Mouse (Mus musculus) stomach, embryonic 14.5 days (tissue): ENCODE results near the gene 2410131K14Rik. TPM values are rescaled to one million over a fixed set of nuclear protein-coding genes. Genes with fewer than 3 reads are reported as not detected.

Experiments
- ATAC-seq: fragments of 200-750 bp; cut with Nextera tagmentation; 2 replicates; pipeline ENCODE4 v1.8.0; 2017; ENCODE audit warnings: low read depth, moderate TSS enrichment; ENCODE audit not compliant: insufficient number of reproducible peaks, insufficient read depth, low FRiP score
- H3K27ac ChIP-seq: fragments of 300-500 bp; sonication (generic); 2 replicates; pipeline ENCODE4 v1.5.1; 2014; ENCODE audit warnings: mild to moderate bottlenecking, low read length, moderate library complexity, mixed read lengths
- H3K27me3 ChIP-seq: fragments of 300-500 bp; sonication (generic); 2 replicates; pipeline ENCODE4 v1.6.1; 2014; ENCODE audit warnings: low read length, control low read depth, mixed read lengths; ENCODE audit not compliant: control insufficient read depth, insufficient read depth
- H3K36me3 ChIP-seq: fragments of 300-500 bp; sonication (generic); 2 replicates; pipeline ENCODE4 v1.6.1; 2014; ENCODE audit warnings: mild to moderate bottlenecking, control low read depth, low read length, moderate library complexity, mixed read lengths; ENCODE audit not compliant: control insufficient read depth, insufficient read depth
- H3K4me1 ChIP-seq: fragments of 300-500 bp; sonication (generic); 2 replicates; pipeline ENCODE4 v1.6.1; 2014; ENCODE audit warnings: low read length, control low read depth, mixed read lengths; ENCODE audit not compliant: control insufficient read depth, insufficient read depth
- H3K4me2 ChIP-seq: fragments of 300-500 bp; sonication (generic); replicated peaks from 2 replicates; pipeline ENCODE4 v1.6.1; 2014; ENCODE audit warnings: low read depth, low read length, control low read depth
- H3K4me3 ChIP-seq: fragments of 300-500 bp; sonication (generic); 2 replicates; pipeline ENCODE4 v1.5.1; 2014; ENCODE audit warnings: low read depth, low read length, control low read depth
- H3K9ac ChIP-seq: fragments of 300-500 bp; sonication (generic); replicated peaks from 2 replicates; pipeline ENCODE4 v1.6.1; 2014; ENCODE audit warnings: low read depth, mild to moderate bottlenecking, control low read depth, low read length, moderate library complexity, mixed read lengths
- H3K9me3 ChIP-seq: fragments of 300-500 bp; sonication (generic); 2 replicates; pipeline ENCODE4 v1.6.1; 2016; ENCODE audit warnings: low read depth, low read length, control low read depth; ENCODE audit not compliant: control insufficient read depth
- WGBS: fragments of 180-500 bp; shearing (Covaris S2); extraction: QIAGEN DNeasy Blood & Tissue Kit; methylation state at CpG from one replicate; pipeline ENCODE4 v1.1.7; 2014; 5-methylcytosine and 5-hydroxymethylcytosine counted together
- polyA plus RNA-seq: library from polyadenylated mRNA; unstranded; fragments of >200 nt; fragmentation: Nextera tagmentation; extraction: Ambion mirVana; gene quantifications from 2 replicates; pipeline ENCODE4 v1.2.1, GENCODE M21; 2014

Gene 2410131K14Rik
- polyA plus RNA-seq, 1 experiment from 2014 or later, result 7.8 TPM

DNA sequence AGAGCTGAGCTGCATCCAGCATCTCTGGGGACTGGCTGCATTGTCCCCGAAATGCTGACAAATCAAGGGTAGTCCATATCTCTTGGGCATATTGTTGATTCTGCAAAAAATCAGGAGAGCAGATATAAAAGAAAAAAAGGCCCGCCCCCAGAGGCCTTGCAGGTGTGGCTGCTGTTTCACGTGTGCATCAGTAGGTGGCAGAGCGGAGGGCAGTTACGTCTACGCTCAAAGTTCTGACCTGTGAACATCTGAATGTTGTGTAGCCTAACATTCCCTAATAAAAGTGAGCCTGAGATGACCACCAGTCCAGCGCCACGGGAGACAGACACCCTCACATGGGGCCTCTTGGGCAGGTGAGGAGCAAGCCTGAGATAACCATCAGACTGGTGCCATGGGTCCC lies 21.3 kb downstream of the 2410131K14Rik start:
- no peaks in the 10 kb centered on the region for H3K9me3 ChIP-seq
- no peak for ATAC-seq
- 0 out of 2 replicates have a peak, but pooled peaks cover 3% of the 10 kb centered on the region for H3K27me3 ChIP-seq
- H3K4me1 ChIP-seq, result peaks cover 3% of the 10 kb centered on the region; the same call in 1 of the 2 replicates
- no peak overlapping the region for H3K27ac ChIP-seq
- 36% methylated on average over 8 of the region's 8 CpGs for WGBS
- no peak overlapping the region for H3K9ac ChIP-seq
- peaks cover 5% of the 10 kb centered on the region for H3K36me3 ChIP-seq
- H3K4me3 ChIP-seq, result no peak overlapping the region
- no peak overlapping the region for H3K4me2 ChIP-seq

DNA sequence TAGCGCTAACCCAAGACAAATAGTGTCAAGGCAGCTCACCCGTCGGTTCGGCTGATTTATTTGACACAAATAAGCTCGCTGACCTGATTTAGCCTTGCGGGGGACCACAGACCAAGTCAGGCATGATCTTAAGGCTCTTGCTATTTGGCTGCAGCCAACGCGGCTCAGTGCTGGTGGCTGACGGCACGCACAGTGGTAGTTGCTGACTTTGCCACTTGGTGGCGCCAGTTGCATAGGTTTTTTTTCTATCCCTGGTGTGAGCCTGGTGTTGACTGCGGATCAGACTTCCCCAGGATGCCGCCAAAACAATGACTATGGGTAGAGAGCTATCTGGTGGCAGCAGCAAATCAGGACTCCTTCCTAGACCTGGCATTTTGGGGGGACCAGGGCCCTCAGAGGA lies 24.0 kb downstream of the 2410131K14Rik start:
- Histone ChIP-seq H3K27me3 (0 out of 2 replicates have a peak, but pooled peaks cover 8% of the 10 kb centered on the region), H3K9ac (no peak overlapping the region), H3K4me3 (no peak overlapping the region), H3K27ac (no peak overlapping the region), H3K4me1 (peaks cover 3% of the 10 kb centered on the region; the same call in 1 of the 2 replicates), H3K36me3 (no peaks in the 10 kb centered on the region), H3K9me3 (no peaks in the 10 kb centered on the region), H3K4me2 (0 out of 2 replicates have a peak overlapping the region, but pooled peaks have one; percentile 20)
- ATAC-seq, result peak; percentile 68; the same call in 1 of the 2 replicates
- WGBS, result under 1% methylated on average over 13 of the region's 13 CpGs

DNA sequence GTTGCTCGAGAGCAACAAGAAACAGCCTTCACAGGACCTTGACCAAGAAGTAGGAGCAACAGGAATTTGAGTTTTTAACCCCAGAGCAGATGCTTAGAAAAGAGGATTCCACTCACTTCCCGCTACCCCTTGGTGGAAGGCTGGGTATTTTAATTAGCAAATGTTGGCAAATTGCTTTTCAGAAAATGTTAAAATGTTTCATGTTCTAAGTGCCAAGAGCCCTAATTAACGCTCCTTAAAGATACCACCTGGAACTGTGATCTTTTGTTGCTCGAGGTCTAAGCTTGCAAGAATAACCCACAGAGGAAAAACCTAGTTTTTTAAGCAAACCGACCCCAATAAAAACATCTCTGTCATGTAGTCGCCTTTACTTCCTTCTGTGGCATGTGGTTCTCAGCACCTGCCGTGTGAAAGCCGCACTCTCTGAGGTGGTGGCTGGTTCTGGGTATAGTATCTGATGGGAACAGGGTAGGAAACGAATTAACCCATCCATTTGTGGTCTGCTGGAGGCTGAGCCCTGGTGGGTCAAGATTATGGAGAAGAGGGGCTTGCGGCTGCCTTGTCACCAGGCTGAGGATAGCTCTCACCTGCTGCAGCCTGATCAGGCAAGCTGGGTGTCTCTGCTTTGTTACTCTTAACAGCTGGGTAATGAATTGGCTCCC lies 26.6 kb downstream of the 2410131K14Rik start:
- Histone ChIP-seq H3K27ac (no peak overlapping the region), H3K27me3 (0 out of 2 replicates have a peak, but pooled peaks cover 8% of the 10 kb centered on the region), H3K4me1 (peaks cover 5% of the 10 kb centered on the region; the same call in 1 of the 2 replicates), H3K9me3 (no peaks in the 10 kb centered on the region), H3K36me3 (no peaks in the 10 kb centered on the region), H3K4me2 (no peak overlapping the region), H3K4me3 (no peak overlapping the region), H3K9ac (no peak overlapping the region)
- no peak for ATAC-seq
- 66% methylated on average over 10 of the region's 10 CpGs for WGBS

DNA sequence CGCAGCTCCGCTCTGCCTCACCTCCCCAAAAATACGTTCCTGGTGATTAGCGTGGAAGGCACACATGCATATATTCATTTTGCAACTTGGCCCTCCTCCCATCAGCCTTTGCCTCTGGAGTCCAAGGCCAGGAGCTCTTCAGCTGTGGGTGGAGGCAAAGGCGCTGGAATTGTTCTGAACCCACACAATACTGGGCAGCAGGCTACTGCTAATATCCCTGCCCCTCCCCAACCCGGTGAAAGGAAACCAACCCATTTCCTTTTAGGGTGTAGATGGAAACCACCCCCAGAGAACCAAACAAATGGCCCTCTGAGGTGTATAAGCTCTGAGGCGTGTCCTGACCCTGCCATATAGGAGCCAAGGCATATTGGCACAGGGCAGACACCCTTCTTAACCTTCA lies 28.4 kb downstream of the 2410131K14Rik start:
- WGBS, result 78% methylated on average over 7 of the region's 7 CpGs
- Histone ChIP-seq H3K4me1 (peaks cover 5% of the 10 kb centered on the region; the same call in 1 of the 2 replicates), H3K9ac (no peak overlapping the region), H3K4me3 (no peak overlapping the region), H3K36me3 (no peaks in the 10 kb centered on the region), H3K4me2 (no peak overlapping the region), H3K27ac (no peak overlapping the region), H3K9me3 (no peaks in the 10 kb centered on the region), H3K27me3 (0 out of 2 replicates have a peak, but pooled peaks cover 8% of the 10 kb centered on the region)
- ATAC-seq, result no peak

DNA sequence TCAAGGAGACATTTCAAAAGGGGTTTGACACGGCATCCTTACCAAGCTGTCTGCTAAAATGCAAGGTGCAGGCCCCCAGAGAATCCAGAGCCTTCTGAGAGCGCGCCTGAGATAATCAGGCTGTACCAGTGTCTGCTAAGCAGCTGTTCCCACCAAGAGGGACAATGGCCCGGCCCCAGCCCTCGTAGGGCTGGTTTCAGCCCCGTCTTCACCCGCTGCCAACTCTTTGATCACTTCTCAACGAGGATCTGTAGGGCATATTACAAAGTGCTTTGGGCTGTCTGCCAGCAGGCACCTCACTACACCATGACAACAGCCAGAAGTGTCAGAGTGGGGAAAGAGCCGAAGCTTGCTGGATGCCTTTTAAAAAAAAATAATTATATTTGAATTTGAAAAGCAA lies 29.5 kb downstream of the 2410131K14Rik start:
- Histone ChIP-seq H3K4me1 (peaks cover 2% of the 10 kb centered on the region; the same call in 1 of the 2 replicates), H3K4me2 (no peak overlapping the region), H3K4me3 (no peak overlapping the region), H3K27me3 (0 out of 2 replicates have a peak, but pooled peaks cover 6% of the 10 kb centered on the region), H3K9me3 (no peaks in the 10 kb centered on the region), H3K27ac (no peak overlapping the region), H3K36me3 (no peaks in the 10 kb centered on the region), H3K9ac (no peak overlapping the region)
- WGBS, result 34% methylated on average over 9 of the region's 9 CpGs
- no peak for ATAC-seq

DNA sequence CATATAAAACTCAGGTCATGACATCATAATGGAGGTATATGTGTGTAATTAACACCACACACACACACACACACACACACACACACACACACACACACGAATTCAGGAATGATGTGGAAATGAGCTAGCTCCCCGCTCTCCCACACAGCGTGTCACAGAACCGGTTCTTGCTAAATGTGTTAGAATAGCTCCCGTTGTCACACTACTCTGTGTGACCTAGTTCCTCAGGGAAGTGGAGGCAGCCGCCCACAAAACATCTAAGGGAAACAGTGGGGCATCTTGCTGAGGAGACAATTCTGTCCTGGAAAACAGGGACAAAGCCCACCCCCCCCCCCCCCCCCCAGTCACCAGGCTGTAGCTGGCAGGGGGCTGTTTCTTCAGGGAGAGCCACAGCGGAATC lies 31.3 kb downstream of the 2410131K14Rik start:
- H3K4me2 ChIP-seq, result no peak overlapping the region
- H3K9ac ChIP-seq, result no peak overlapping the region
- 0 out of 2 replicates have a peak, but pooled peaks cover 6% of the 10 kb centered on the region for H3K27me3 ChIP-seq
- H3K27ac ChIP-seq, result no peak overlapping the region
- no peak for ATAC-seq
- no peaks in the 10 kb centered on the region for H3K36me3 ChIP-seq
- no peaks in the 10 kb centered on the region for H3K9me3 ChIP-seq
- no peak overlapping the region for H3K4me3 ChIP-seq
- WGBS, result 59% methylated on average over 7 of the region's 7 CpGs
- H3K4me1 ChIP-seq, result peaks cover 2% of the 10 kb centered on the region; the same call in 1 of the 2 replicates

DNA sequence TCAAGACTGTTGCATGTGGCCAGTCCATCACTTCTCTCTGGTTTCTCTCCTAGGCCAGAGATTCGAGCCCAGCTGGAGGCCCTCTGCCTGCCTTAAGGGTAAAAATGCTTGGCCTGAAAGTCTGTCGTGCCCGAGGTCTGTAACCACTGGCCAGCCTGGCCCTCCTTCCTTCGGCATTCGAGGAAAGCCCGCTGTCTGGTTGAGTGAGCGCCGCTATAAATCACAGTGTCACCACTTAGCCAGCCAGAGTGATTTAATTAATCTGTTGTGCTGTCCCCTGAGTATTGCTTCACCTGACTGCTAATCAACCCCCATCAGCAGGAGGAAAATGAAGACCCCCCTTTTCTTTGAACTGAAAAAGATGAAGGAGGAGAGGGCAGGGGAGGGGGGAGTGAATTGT lies 31.7 kb downstream of the 2410131K14Rik start:
- Histone ChIP-seq H3K27me3 (0 out of 2 replicates have a peak, but pooled peaks cover 6% of the 10 kb centered on the region), H3K4me1 (peaks cover 2% of the 10 kb centered on the region; the same call in 1 of the 2 replicates), H3K4me2 (no peak overlapping the region), H3K9me3 (no peaks in the 10 kb centered on the region), H3K36me3 (no peaks in the 10 kb centered on the region), H3K27ac (no peak overlapping the region), H3K4me3 (no peak overlapping the region), H3K9ac (no peak overlapping the region)
- no peak for ATAC-seq
- WGBS, result 34% methylated on average over 8 of the region's 8 CpGs

DNA sequence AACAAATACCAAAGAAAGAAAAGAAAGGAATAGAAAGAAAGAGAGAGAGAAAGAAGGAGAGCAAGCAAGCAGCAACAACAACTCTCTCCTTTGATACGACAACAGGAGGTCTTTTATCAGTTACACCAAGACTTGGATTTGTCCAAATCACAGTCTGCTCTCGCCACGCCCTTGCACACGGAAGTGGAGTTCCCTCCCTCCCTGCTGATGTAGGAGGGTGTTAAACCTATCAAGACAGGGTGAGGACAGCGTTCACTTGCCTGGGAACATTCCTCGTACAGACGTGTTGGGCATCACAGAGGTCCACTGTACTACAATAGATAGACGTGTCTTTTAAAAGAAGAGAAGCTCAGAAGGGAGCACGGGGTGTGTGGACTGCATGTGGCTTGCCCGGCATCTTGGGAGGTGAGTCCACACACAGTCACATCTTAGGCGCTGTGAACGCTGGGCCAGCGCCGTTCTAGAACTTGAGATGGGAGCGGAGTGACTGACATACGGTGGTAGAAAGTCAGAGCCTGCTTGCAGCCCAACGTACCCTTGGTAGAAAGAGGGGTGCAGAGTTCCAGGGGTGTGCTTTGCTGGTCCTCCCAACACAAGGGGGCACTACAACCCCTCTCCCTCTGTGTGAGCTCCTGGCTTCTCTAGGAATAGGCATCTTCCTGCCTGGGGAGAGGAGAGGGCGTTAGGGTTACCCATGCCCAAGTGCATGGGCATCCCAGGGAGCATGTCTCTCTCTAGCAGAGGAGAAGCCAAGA lies 32.9 kb downstream of the 2410131K14Rik start:
- no peak overlapping the region for H3K4me2 ChIP-seq
- no peak for ATAC-seq
- H3K27me3 ChIP-seq, result no peaks in the 10 kb centered on the region
- H3K4me3 ChIP-seq, result no peak overlapping the region
- H3K27ac ChIP-seq, result no peak overlapping the region
- no peaks in the 10 kb centered on the region for H3K9me3 ChIP-seq
- WGBS, result 83% methylated on average over 18 of the region's 18 CpGs
- H3K36me3 ChIP-seq, result no peaks in the 10 kb centered on the region
- H3K4me1 ChIP-seq, result peaks cover 2% of the 10 kb centered on the region; the same call in 1 of the 2 replicates
- no peak overlapping the region for H3K9ac ChIP-seq
